Mouse (Mus musculus): Measurements from ENCODE around the gene Plekhm3. TPM values are rescaled to one million over a fixed set of nuclear protein-coding genes. Genes with fewer than 3 reads are reported as not detected.

Gene Plekhm3
- polyA plus RNA-seq, 2 experiments, result 0.58 to 0.63 TPM

- Histone ChIP-seq H3K9ac (replicated peaks) (no peak overlapping the region), H3K9me3 (ENCODE audit: control insufficient read depth, low read length) (no peaks in the 10 kb centered on the region), H3K36me3 (replicated peaks; ENCODE audit: control insufficient read depth, insufficient read depth, low read depth) (no peaks in the 10 kb centered on the region), H3K4me2 (ENCODE audit: low read depth) (no peak overlapping the region), H3K27ac (no peak overlapping the region), H3K4me3 (ENCODE audit: insufficient read depth in 1 of 2, low read depth in 2 of 2, low read length in 2 of 2) (no peak overlapping the region), H3K27me3 (ENCODE audit: control insufficient read depth, insufficient read depth, low read length) (no peaks in the 10 kb centered on the region), H3K4me1 (replicated peaks; ENCODE audit: control insufficient read depth in 2 of 2, insufficient read depth in 2 of 2, low read length in 1 of 2) (peaks cover 0 to 5% of the 10 kb centered on the region in 2 experiments; a peak in 1 of 4 replicates)
- no peak for ATAC-seq (ENCODE audit: insufficient read depth)
- TF ChIP-seq EP300 (IDR thresholded peaks at IDR 0.05; ENCODE audit: low read depth) (no peak), CTCF (IDR thresholded peaks at IDR 0.05; ENCODE audit: low read depth) (no peak)
- DNase-seq (ENCODE audit: low read depth in 3 of 3, low spot score in 3 of 3), result no peak
- 59% methylated on average over 9 of the region's 9 CpGs for WGBS (ENCODE audit: insufficient replicate concordance)
Observed at GRCm38 (mm10) chr1:64945214-64945785, 11.3 kb downstream of the Plekhm3 start.

- no peak for DNase-seq (ENCODE audit: low read depth in 3 of 3, low spot score in 3 of 3)
- 54% methylated on average over 2 of the region's 2 CpGs for WGBS (ENCODE audit: insufficient replicate concordance)
Observed at GRCm38 (mm10) chr1:64944746-64945145, 11.9 kb downstream of the Plekhm3 start.

GRCm38 (mm10) chr1:64942006-64942755 lies 14.4 kb downstream of the Plekhm3 start:
- H3K36me3 ChIP-seq (replicated peaks; ENCODE audit: control insufficient read depth, insufficient read depth, low read depth), result no peaks in the 10 kb centered on the region
- ATAC-seq (ENCODE audit: insufficient read depth), result no peak
- H3K4me1 ChIP-seq (replicated peaks; ENCODE audit: control insufficient read depth in 2 of 2, insufficient read depth in 2 of 2, low read length in 1 of 2), result 0 out of 4 replicates have a peak, but pooled peaks cover 0 to 3% of the 10 kb centered on the region in 2 experiments
- no peak overlapping the region for H3K27ac ChIP-seq
- H3K27me3 ChIP-seq (ENCODE audit: control insufficient read depth, insufficient read depth, low read length), result no peaks in the 10 kb centered on the region
- no peak overlapping the region for H3K9ac ChIP-seq (replicated peaks)
- no peaks in the 10 kb centered on the region for H3K9me3 ChIP-seq (ENCODE audit: control insufficient read depth, low read length)
- H3K4me2 ChIP-seq (ENCODE audit: low read depth), result no peak overlapping the region
- 37% methylated on average over 4 of the region's 4 CpGs for WGBS (ENCODE audit: insufficient replicate concordance)
- TF ChIP-seq CTCF (IDR thresholded peaks at IDR 0.05; ENCODE audit: low read depth) (no peak), EP300 (IDR thresholded peaks at IDR 0.05; ENCODE audit: low read depth) (no peak)
- no peak for DNase-seq (ENCODE audit: low read depth in 3 of 3, low spot score in 3 of 3)
- H3K4me3 ChIP-seq (ENCODE audit: insufficient read depth in 1 of 2, low read depth in 2 of 2, low read length in 2 of 2), result no peak overlapping the region

More at GRCm38 (mm10) chr1:64944746-64945145, 11.9 kb downstream of the Plekhm3 start:
- TF ChIP-seq EP300 (IDR thresholded peaks at IDR 0.05; ENCODE audit: low read depth), result no peak
- TF ChIP-seq CTCF (IDR thresholded peaks at IDR 0.05; ENCODE audit: low read depth), result no peak
- Histone ChIP-seq H3K27ac (no peak overlapping the region), H3K27me3 (ENCODE audit: control insufficient read depth, insufficient read depth, low read length) (no peaks in the 10 kb centered on the region), H3K4me3 (ENCODE audit: insufficient read depth in 1 of 2, low read depth in 2 of 2, low read length in 2 of 2) (no peak overlapping the region), H3K4me1 (replicated peaks; ENCODE audit: control insufficient read depth in 2 of 2, insufficient read depth in 2 of 2, low read length in 1 of 2) (0 out of 4 replicates have a peak, but pooled peaks cover 0 to 3% of the 10 kb centered on the region in 2 experiments), H3K9me3 (ENCODE audit: control insufficient read depth, low read length) (no peaks in the 10 kb centered on the region), H3K36me3 (replicated peaks; ENCODE audit: control insufficient read depth, insufficient read depth, low read depth) (no peaks in the 10 kb centered on the region), H3K9ac (replicated peaks) (no peak overlapping the region), H3K4me2 (ENCODE audit: low read depth) (no peak overlapping the region)
- ATAC-seq (ENCODE audit: insufficient read depth), result no peak

- H3K9me3 ChIP-seq (ENCODE audit: control insufficient read depth, low read length), result no peaks in the 10 kb centered on the region
- H3K9ac ChIP-seq (replicated peaks), result no peak overlapping the region
- TF ChIP-seq CTCF (IDR thresholded peaks at IDR 0.05; ENCODE audit: low read depth) (no peak), EP300 (IDR thresholded peaks at IDR 0.05; ENCODE audit: low read depth) (no peak)
- WGBS (ENCODE audit: insufficient replicate concordance), result 78% methylated on average over 7 of the region's 7 CpGs
- no peak for DNase-seq (ENCODE audit: low read depth in 3 of 3, low spot score in 3 of 3)
- no peaks in the 10 kb centered on the region for H3K4me1 ChIP-seq (replicated peaks; ENCODE audit: control insufficient read depth in 2 of 2, insufficient read depth in 2 of 2, low read length in 1 of 2)
- no peaks in the 10 kb centered on the region for H3K27me3 ChIP-seq (ENCODE audit: control insufficient read depth, insufficient read depth, low read length)
- no peak overlapping the region for H3K4me3 ChIP-seq (ENCODE audit: insufficient read depth in 1 of 2, low read depth in 2 of 2, low read length in 2 of 2)
- no peak overlapping the region for H3K4me2 ChIP-seq (ENCODE audit: low read depth)
- ATAC-seq (ENCODE audit: insufficient read depth), result no peak
- H3K36me3 ChIP-seq (replicated peaks; ENCODE audit: control insufficient read depth, insufficient read depth, low read depth), result no peaks in the 10 kb centered on the region
- H3K27ac ChIP-seq, result no peak overlapping the region
Observed at GRCm38 (mm10) chr1:64938907-64939306, 17.7 kb downstream of the Plekhm3 start.

GRCm38 (mm10) chr1:64937692-64938091 lies 18.9 kb downstream of the Plekhm3 start:
- H3K4me1 ChIP-seq (replicated peaks; ENCODE audit: control insufficient read depth in 2 of 2, insufficient read depth in 2 of 2, low read length in 1 of 2), result no peaks in the 10 kb centered on the region
- no peak overlapping the region for H3K4me2 ChIP-seq (ENCODE audit: low read depth)
- no peaks in the 10 kb centered on the region for H3K9me3 ChIP-seq (ENCODE audit: control insufficient read depth, low read length)
- TF ChIP-seq EP300 (IDR thresholded peaks at IDR 0.05; ENCODE audit: low read depth), result no peak
- no peak for TF ChIP-seq CTCF (IDR thresholded peaks at IDR 0.05; ENCODE audit: low read depth)
- no peaks in the 10 kb centered on the region for H3K27me3 ChIP-seq (ENCODE audit: control insufficient read depth, insufficient read depth, low read length)
- H3K9ac ChIP-seq (replicated peaks), result no peak overlapping the region
- DNase-seq (ENCODE audit: low read depth in 3 of 3, low spot score in 3 of 3) (no peak), ATAC-seq (ENCODE audit: insufficient read depth) (no peak)
- H3K27ac ChIP-seq, result no peak overlapping the region
- no peak overlapping the region for H3K4me3 ChIP-seq (ENCODE audit: insufficient read depth in 1 of 2, low read depth in 2 of 2, low read length in 2 of 2)
- WGBS (ENCODE audit: insufficient replicate concordance), result 72% methylated on average over 10 of the region's 10 CpGs
- no peaks in the 10 kb centered on the region for H3K36me3 ChIP-seq (replicated peaks; ENCODE audit: control insufficient read depth, insufficient read depth, low read depth)

Measured in liver, embryonic 14.5 days (tissue).